Mouse (Mus musculus) CD4-positive naive resting alpha-beta T cell, adult 76 days (primary cell): ENCODE data around the gene Gm17304. TPM values are rescaled to one million over a fixed set of nuclear protein-coding genes. Genes with fewer than 3 reads are reported as not detected.

Experiments
- total RNA-seq: library from RNA; stranded (reverse); gene quantifications from one replicate; pipeline ENCODE4 v1.2.4, GENCODE M21; 2023

The Gm17304 gene
- not detected for total RNA-seq

GRCm38 (mm10) chr5:106608798-106609197 is at the start of gene Gm17304:
Gm17304 (plus strand) TSS chr5:106609098.

Other genes with a start within 250 kb of the Gm17304 start
- not detected for gene Barhl2, start 150.9 kb upstream of the Gm17304 start, total RNA-seq
- gene Zfp644, start 88.2 kb downstream of the Gm17304 start, total RNA-seq, result 221 TPM